Mouse (Mus musculus) MEL (cell line): Measurements from ENCODE around the gene Snx32. TPM values are rescaled to one million over a fixed set of nuclear protein-coding genes. Genes with fewer than 3 reads are reported as not detected.
"Not testable (repeated sequence)": the region's sequence is repeated elsewhere in the genome, so short reads cannot be mapped to it uniquely, and the experiment has no call there.

ENCODE experiments used
- DNase-seq: peaks from one replicate; pipeline ENCODE4 v3.0.0; 2011; ENCODE audit warnings: low read depth, low spot score
- H3K27ac ChIP-seq: 2 replicates; pipeline ENCODE4 v1.5.1; 2012; ENCODE audit warnings: low read depth, mild to moderate bottlenecking, control low read depth, low read length, moderate library complexity; ENCODE audit not compliant: control insufficient read depth
- H3K27me3 ChIP-seq, 2 experiments: fragments of 150-350 bp in 1 of 2; sonication (generic) in 1 of 2; 2 replicates each; pipeline ENCODE4 v1.6.1; 2012; ENCODE audit warnings: low read length in 2 of 2, mild to moderate bottlenecking in 2 of 2, improper control_type of control experiment in 1 of 2, moderate library complexity in 1 of 2; ENCODE audit not compliant: insufficient read depth in 2 of 2, control insufficient read depth in 1 of 2
- H3K36me3 ChIP-seq, 2 experiments: 2 replicates each; pipeline ENCODE4 v1.6.1; 2012 to 2014; ENCODE audit warnings: low read length in 2 of 2, improper control_type of control experiment in 1 of 2, inconsistent platforms in 1 of 2, mild to moderate bottlenecking in 1 of 2; ENCODE audit not compliant: insufficient read depth in 2 of 2, control insufficient read depth in 1 of 2
- H3K4me1 ChIP-seq, 2 experiments: fragments of 150-350 bp in 1 of 2; sonication (generic) in 1 of 2; 2 replicates each; pipeline ENCODE4 v1.6.1; 2012; ENCODE audit warnings: low read length in 2 of 2, improper control_type of control experiment in 1 of 2, mild to moderate bottlenecking in 1 of 2; ENCODE audit not compliant: insufficient read depth in 2 of 2, control insufficient read depth in 1 of 2
- H3K4me3 ChIP-seq, 2 experiments: fragments of 150-350 bp in 1 of 2; sonication (generic) in 1 of 2; 2 replicates each; pipeline ENCODE4 v1.5.1; 2012; ENCODE audit warnings: low read depth in 2 of 2, low read length in 2 of 2, mild to moderate bottlenecking in 2 of 2, moderate library complexity in 2 of 2, control low read depth in 1 of 2, improper control_type of control experiment in 1 of 2; ENCODE audit not compliant: control insufficient read depth in 1 of 2, insufficient read depth in 1 of 2
- H3K79me2 ChIP-seq: 2 replicates; pipeline ENCODE4 v1.6.1; 2012; ENCODE audit warnings: mild to moderate bottlenecking, low read length, moderate library complexity; ENCODE audit not compliant: control insufficient read depth, poor library complexity, insufficient read depth
- H3K9ac ChIP-seq: 2 replicates; pipeline ENCODE4 v1.6.1; 2012; ENCODE audit warnings: low read depth, mild to moderate bottlenecking, control low read depth, low read length, moderate library complexity; ENCODE audit not compliant: control insufficient read depth, poor library complexity, severe bottlenecking
- H3K9me3 ChIP-seq: fragments of 150-350 bp; sonication (generic); replicated peaks from 2 replicates; pipeline ENCODE4 v1.6.1; 2012; ENCODE audit warnings: mild to moderate bottlenecking, low read length, improper control_type of control experiment, moderate library complexity; ENCODE audit not compliant: insufficient read depth
- CHD1 ChIP-seq: IDR thresholded peaks from 2 replicates; pipeline ENCODE4 v1.6.1; 2012; ENCODE audit warnings: low read depth, mild to moderate bottlenecking, inconsistent platforms, low read length, improper control_type of control experiment
- CTCF ChIP-seq, 3 experiments: IDR thresholded peaks in 2 of 3; conservative IDR thresholded peaks in 1 of 3; 2 replicates each; pipeline ENCODE4 v1.5.1; 2011 to 2012; ENCODE audit warnings: low read length in 3 of 3, low read depth in 2 of 3, mild to moderate bottlenecking in 2 of 3, improper control_type of control experiment in 1 of 3, inconsistent platforms in 1 of 3, mixed read lengths in 1 of 3, moderate library complexity in 1 of 3; ENCODE audit not compliant: control insufficient read depth in 1 of 3, insufficient read depth in 1 of 3, poor library complexity in 1 of 3, severe bottlenecking in 1 of 3
- E2F4 ChIP-seq: IDR thresholded peaks from 2 replicates; pipeline ENCODE4 v1.6.1; 2011; ENCODE audit warnings: low read depth, low read length, improper control_type of control experiment, borderline replicate concordance
- MYC ChIP-seq: IDR thresholded peaks from 2 replicates; pipeline ENCODE4 v1.6.1; 2011; ENCODE audit warnings: low read depth, mild to moderate bottlenecking, low read length, improper control_type of control experiment, moderate library complexity
- POLR2A ChIP-seq, 2 experiments: IDR thresholded peaks; 2 replicates each; pipeline ENCODE4 v1.6.1; 2011 to 2012; ENCODE audit warnings: low read length in 2 of 2, mild to moderate bottlenecking in 2 of 2, control low read depth in 1 of 2, improper control_type of control experiment in 1 of 2, low read depth in 1 of 2, moderate library complexity in 1 of 2; ENCODE audit not compliant: control insufficient read depth in 1 of 2, insufficient read depth in 1 of 2, poor library complexity in 1 of 2
- POLR2AphosphoS2 ChIP-seq: IDR thresholded peaks from 2 replicates; pipeline ENCODE4 v1.6.1; 2011; ENCODE audit warnings: low read length, improper control_type of control experiment
- ZNF384 ChIP-seq: IDR thresholded peaks from 2 replicates; pipeline ENCODE4 v1.6.1; 2012; ENCODE audit warnings: low read depth, mild to moderate bottlenecking, inconsistent platforms, low read length, improper control_type of control experiment
- polyA plus RNA-seq, 2 experiments: library from polyadenylated mRNA; stranded (reverse) in 1 of 2; unstranded in 1 of 2; fragments of >175 nt in 1 of 2; fragments of >200 nt in 1 of 2; gene quantifications; 2 replicates each; pipeline versions ENCODE4 v1.2.1 to v1.2.4; 2012; ENCODE audit warnings: low replicate concordance in 2 of 2, low read depth in 1 of 2; ENCODE audit not compliant: insufficient read length in 2 of 2, insufficient read depth in 1 of 2, missing spikeins in 1 of 2
- total RNA-seq: library from RNA; depleted of rRNA; stranded (reverse); fragments of 300-350 nt; gene quantifications from 2 replicates; pipeline ENCODE4 v1.2.3, GENCODE M21; 2012

Gene Snx32
- total and polyA plus RNA-seq, 3 experiments: 1.3 to 2.6 TPM; not detected in 1

DNA sequence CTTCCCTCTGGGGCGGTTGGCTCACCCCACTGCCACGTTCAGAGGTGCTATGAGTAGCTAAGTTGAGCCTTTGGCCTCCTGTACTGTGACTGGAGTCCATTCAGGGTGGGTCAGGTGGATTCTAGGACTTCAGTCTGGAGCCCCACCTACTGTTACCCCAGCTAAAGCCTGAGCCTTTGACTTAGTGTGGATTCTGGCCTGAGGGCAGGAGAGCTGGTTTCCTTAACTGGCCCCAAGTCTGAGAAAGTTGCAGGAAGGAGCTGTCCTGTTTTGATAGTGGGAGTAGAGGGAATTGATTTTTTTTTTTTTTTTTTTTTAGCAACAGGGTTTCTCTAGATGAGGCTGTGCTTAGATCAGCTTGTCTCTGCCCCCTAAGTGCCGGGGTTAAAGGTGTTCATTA lies 16.0 kb downstream of the Snx32 start:
- no peak overlapping the region for H3K27ac ChIP-seq
- no peak overlapping the region for H3K4me3 ChIP-seq
- H3K27me3 ChIP-seq: no peaks in the 10 kb centered on the region
- no peaks in the 10 kb centered on the region for H3K4me1 ChIP-seq
- no peaks in the 10 kb centered on the region for H3K9me3 ChIP-seq
- H3K79me2 ChIP-seq: peaks cover 29% of the 10 kb centered on the region
- TF ChIP-seq CHD1 (no peak), ZNF384 (peak; percentile 51), CTCF (IDR thresholded peaks at IDR 0.05 in 2 of 3, conservative IDR thresholded peaks at IDR 0.05 in 1 of 3; ENCODE audit: control insufficient read depth in 1 of 3, insufficient read depth in 1 of 3, low read depth in 2 of 3, low read length in 3 of 3, poor library complexity in 1 of 3, severe bottlenecking in 1 of 3) (no peak), POLR2AphosphoS2 (peak; percentile 55)
- no peak overlapping the region for H3K9ac ChIP-seq
- H3K36me3 ChIP-seq: peaks cover 0 to 10% of the 10 kb centered on the region in 2 experiments
- DNase-seq: no peak

DNA sequence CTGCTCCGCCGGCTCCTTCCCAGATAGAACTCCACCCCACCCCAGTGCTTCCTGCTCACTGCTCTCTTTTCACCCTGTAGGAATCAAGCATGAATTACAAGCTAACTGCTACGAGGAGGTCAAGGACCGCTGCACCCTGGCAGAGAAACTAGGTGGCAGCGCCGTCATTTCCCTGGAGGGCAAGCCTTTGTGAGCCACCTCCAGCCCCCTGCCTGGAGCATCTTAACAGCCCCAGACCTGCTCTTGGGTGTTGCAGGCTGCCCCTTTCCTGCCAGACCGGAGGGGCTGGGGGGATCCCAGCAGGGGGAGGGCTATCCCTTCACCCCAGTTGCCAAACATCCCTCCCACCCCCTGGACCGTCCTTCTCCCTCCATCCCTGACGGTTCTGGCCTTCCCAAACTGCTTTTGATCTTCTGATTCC lies 17.0 kb downstream of the Snx32 start:
- not testable (repeated sequence) for DNase-seq, H3K4me3 ChIP-seq, H3K27ac ChIP-seq, H3K9ac ChIP-seq, H3K27me3 ChIP-seq, H3K9me3 ChIP-seq, H3K4me1 ChIP-seq
- Histone ChIP-seq H3K36me3 (peaks cover 0 to 10% of the 10 kb centered on the region in 2 experiments), H3K79me2 (peaks cover 29% of the 10 kb centered on the region)

DNA sequence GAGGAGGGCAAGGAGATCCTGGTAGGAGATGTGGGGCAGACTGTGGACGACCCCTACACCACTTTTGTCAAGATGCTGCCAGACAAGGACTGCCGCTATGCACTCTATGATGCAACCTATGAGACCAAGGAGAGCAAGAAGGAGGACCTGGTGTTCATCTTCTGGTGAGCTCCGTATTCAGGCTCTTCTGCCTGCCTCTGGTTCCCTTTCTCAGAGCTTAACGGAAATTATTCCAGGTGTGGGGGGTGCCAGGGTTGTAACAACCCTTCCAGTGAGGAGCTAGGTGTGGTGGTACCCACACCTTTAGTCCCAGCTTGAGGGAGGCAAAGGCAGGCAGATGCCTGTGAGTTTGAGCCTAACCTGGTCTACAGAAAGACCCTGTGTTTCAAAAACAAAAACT lies 17.7 kb downstream of the Snx32 start:
- TF ChIP-seq MYC (no peak), POLR2A (IDR thresholded peaks at IDR 0.05; ENCODE audit: control insufficient read depth in 1 of 2, insufficient read depth in 1 of 2, low read depth in 1 of 2, low read length in 2 of 2, poor library complexity in 1 of 2) (0 out of 4 replicates have a peak, but pooled peaks of 1 of the 2 experiments have one; percentile 15), E2F4 (no peak), CTCF (IDR thresholded peaks at IDR 0.05 in 2 of 3, conservative IDR thresholded peaks at IDR 0.05 in 1 of 3; ENCODE audit: control insufficient read depth in 1 of 3, insufficient read depth in 1 of 3, low read depth in 2 of 3, low read length in 3 of 3, poor library complexity in 1 of 3, severe bottlenecking in 1 of 3) (no peak)
- Histone ChIP-seq H3K79me2 (peaks cover 31% of the 10 kb centered on the region), H3K4me1 (peaks cover 0 to 4% of the 10 kb centered on the region in 2 experiments; a peak in 2 of 4 replicates), H3K9ac (no peak overlapping the region), H3K27ac (no peak overlapping the region), H3K36me3 (peaks cover 0 to 10% of the 10 kb centered on the region in 2 experiments), H3K4me3 (no peak overlapping the region), H3K9me3 (no peaks in the 10 kb centered on the region), H3K27me3 (no peaks in the 10 kb centered on the region)
- DNase-seq: no peak
